Mouse (Mus musculus) brain, embryonic 14.5 days (tissue): ENCODE measurements at regions not wholly inside any gene's neighbourhood (a gene's known extent, or its start where the extent isn't known, plus 50 kb on each side); places are given as distances from the start of the nearest gene placed in this dataset.

Experiments
- CTCF ChIP-seq: fragments of 200-500 bp; IDR thresholded peaks from 2 replicates; pipeline ENCODE4 v1.5.1; 2012; ENCODE audit warnings: inconsistent platforms, mild to moderate bottlenecking, moderate library complexity, borderline replicate concordance; ENCODE audit not compliant: insufficient read depth, insufficient read length; ENCODE audit errors: extremely low read depth
- POLR2A ChIP-seq: fragments of 200-500 bp; IDR thresholded peaks from 2 replicates; pipeline ENCODE4 v1.6.1; 2012; ENCODE audit warnings: mild to moderate bottlenecking, inconsistent platforms, borderline replicate concordance; ENCODE audit not compliant: poor library complexity, insufficient read depth, insufficient read length, severe bottlenecking; ENCODE audit errors: extremely low read depth

DNA sequence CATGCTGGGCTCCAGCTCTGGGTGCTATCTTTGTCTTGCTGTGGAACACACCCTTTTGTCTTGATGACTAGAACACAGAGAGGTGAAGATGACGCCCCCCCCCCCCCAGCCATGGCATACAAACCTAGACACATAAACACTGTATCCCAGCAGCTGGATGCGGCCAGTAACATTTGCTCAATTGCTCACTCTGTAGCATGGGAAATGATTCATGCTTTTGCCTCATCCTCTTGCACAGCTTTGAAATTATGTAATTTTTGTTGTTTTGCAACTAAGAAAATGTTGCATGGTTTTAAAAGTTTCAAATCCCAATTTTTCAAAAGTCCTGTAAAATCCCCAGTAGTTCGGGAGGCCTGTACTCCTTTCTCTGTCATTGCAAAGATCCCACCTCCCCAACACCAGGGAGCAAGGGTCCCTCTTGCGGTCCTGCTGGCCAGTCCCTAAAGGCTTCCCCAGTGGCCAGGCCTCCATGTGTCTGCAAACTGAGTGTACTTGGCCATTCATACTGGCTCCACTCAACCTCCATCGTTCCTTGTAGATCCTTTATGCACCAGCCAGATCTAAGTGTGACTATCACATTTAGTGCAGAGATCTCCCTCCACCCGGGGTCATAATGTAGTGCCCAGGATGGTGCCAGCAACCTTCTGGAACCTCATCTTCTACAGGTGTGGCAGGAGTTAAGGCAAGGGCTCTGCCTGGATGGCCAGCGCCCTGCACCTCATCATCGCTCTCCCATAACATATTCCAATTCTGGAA lies 123.3 kb upstream of the Spdye4c start:
- no peak for TF ChIP-seq POLR2A
- TF ChIP-seq CTCF, result no peak
